Mouse (Mus musculus): ENCODE data around the gene Adgrl3.

DNA sequence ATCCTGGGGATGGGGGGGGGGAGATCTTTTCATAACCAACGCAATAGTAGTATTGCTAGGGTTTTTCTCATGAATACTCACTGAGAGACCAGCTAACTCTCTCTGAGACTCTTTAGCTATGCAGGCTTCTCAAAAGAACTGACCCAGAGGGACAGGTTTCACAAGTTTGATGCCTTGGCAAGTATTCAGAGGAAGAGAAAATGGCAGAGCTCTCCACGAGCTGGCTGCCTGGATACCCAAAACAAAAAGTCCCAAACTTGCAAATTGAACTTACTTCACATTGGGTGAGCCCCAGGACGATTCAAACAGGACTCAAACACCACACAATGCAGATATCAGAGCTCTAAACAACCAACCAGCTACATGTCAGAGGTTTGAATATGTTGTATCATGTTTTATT, 563.5 kb downstream of the Adgrl3 start:
- TF ChIP-seq EP300 (IDR thresholded peaks at IDR 0.05; ENCODE audit: insufficient read depth, low read depth, low read length) (no peak), CTCF (IDR thresholded peaks at IDR 0.05; ENCODE audit: low read depth, low read length) (no peak), POLR2A (IDR thresholded peaks at IDR 0.05; ENCODE audit: insufficient read depth, low read length) (no peak)
